Mouse (Mus musculus): Measurements from ENCODE around the gene Vmn1r19. TPM values are rescaled to one million over a fixed set of nuclear protein-coding genes. Genes with fewer than 3 reads are reported as not detected.

Gene Vmn1r19
- polyA plus RNA-seq, 1 experiment from 2014 or later, result not detected

Other genes starting within 250 kb of the Vmn1r19 start
- not detected in 2 replicates for gene Vmn1r12, start 246.9 kb upstream of the Vmn1r19 start, polyA plus RNA-seq (2014; fragmentation: Nextera tagmentation; extraction: Ambion mirVana)
- gene Vmn1r13, start 200.5 kb upstream of the Vmn1r19 start, polyA plus RNA-seq (2014; fragmentation: Nextera tagmentation; extraction: Ambion mirVana), result not detected in 2 replicates
- gene Vmn1r14, start 172.1 kb upstream of the Vmn1r19 start, polyA plus RNA-seq (2014; fragmentation: Nextera tagmentation; extraction: Ambion mirVana), result not detected in 2 replicates
- gene Vmn1r15, start 145.8 kb upstream of the Vmn1r19 start, polyA plus RNA-seq (2014; fragmentation: Nextera tagmentation; extraction: Ambion mirVana), result not detected in 2 replicates
- gene Vmn1r16, start 74.3 kb upstream of the Vmn1r19 start, polyA plus RNA-seq (2014; fragmentation: Nextera tagmentation; extraction: Ambion mirVana), result not detected in 2 replicates
- gene Vmn1r17, start 40.1 kb upstream of the Vmn1r19 start, polyA plus RNA-seq (2014; fragmentation: Nextera tagmentation; extraction: Ambion mirVana), result not detected in 2 replicates
- not detected in 2 replicates for gene Vmn1r18, start 8.0 kb upstream of the Vmn1r19 start, polyA plus RNA-seq (2014; fragmentation: Nextera tagmentation; extraction: Ambion mirVana)
- gene Vmn1r20, start 25.1 kb downstream of the Vmn1r19 start, polyA plus RNA-seq (2014; fragmentation: Nextera tagmentation; extraction: Ambion mirVana), result not detected in 2 replicates
- 5.0 and 5.8 TPM in 2 replicates for gene Ppm1k, start 131.7 kb downstream of the Vmn1r19 start, polyA plus RNA-seq (2014; fragmentation: Nextera tagmentation; extraction: Ambion mirVana)
- gene Herc6, start 177.2 kb downstream of the Vmn1r19 start, polyA plus RNA-seq (2014; fragmentation: Nextera tagmentation; extraction: Ambion mirVana), result 1.6 and 2.1 TPM in 2 replicates